Mouse (Mus musculus) right cerebral cortex, postnatal 14 days (tissue): Measurements from ENCODE around the gene Actl11.
A peak's percentile ranks its signal among the peaks of the same experiment; 100 is the strongest.

ENCODE experiments used
- DNase-seq: peaks from one replicate; pipeline ENCODE4 v3.0.0; 2022

Gene Actl11

DNA sequence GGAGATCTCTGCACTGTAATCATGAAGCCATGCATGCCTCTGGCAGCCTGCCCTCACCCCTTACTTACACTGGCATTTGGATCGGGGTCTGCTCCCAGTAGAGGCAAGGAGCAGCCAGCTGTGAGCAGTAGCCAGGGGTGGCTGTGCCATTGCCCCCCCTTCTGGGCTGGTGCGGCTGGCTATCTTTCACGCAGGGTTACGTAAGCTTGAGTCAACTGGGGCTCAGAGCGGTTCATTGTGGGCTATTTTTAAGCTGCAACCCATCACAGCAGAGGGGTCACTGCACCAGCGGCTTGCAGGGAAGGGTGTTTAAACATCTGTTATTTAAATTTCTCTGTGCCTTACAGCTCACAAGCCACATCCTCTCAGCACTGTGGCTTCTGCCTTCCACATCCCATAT is 4.3 kb upstream of the Actl11 start:
- DNase-seq = no peak

DNA sequence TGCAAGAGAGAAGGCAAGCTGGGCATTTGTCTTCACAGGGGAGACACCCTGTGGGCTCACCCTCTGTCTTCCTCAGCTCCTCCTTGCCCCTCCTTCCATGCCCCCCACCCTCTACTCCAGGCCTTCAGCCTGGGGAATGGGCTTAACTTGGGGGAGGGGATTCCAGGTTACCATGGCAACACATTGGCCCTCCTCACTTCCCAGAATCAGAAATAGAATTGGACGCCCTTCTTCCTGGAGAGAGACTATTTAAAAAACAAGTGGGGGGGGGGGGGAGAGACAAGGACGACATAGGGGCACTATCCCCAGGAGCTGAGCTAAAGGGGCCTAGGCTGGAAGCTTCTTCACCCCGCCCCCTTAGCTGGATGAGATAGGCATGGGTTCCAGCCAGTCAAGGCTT is 3.0 kb upstream of the Actl11 start:
- DNase-seq = no peak

- DNase-seq = no peak
Observed at GRCm38 (mm10) chr9:107926920-107927420, 1.3 kb upstream of the Actl11 start.

- no peak for DNase-seq
Observed at GRCm38 (mm10) chr9:107927749-107928148, 520 bp upstream of the Actl11 start.

DNA sequence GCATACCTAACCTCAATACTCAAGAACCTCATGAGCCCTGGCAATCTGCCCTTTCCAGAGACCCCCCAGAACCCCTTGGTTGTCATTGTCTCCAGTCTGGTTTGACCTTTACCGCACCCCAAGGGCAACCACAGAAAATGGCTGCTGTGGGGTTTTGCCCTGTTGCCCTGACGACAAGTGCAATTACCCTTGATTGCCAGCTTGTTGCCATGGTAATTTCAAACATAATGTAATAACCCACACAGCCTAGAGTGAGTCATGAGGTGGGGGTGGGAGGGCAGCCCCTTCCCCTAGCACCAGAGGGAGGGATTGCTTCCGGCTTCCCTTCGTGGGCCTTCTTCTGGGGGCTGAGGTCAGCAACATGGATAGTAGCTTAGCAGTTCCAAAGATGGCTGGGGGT is 4.0 kb downstream of the Actl11 start:
- DNase-seq = no peak

- peak; percentile 73 for DNase-seq
Observed at GRCm38 (mm10) chr9:107934146-107934545, 5.9 kb downstream of the Actl11 start.

DNA sequence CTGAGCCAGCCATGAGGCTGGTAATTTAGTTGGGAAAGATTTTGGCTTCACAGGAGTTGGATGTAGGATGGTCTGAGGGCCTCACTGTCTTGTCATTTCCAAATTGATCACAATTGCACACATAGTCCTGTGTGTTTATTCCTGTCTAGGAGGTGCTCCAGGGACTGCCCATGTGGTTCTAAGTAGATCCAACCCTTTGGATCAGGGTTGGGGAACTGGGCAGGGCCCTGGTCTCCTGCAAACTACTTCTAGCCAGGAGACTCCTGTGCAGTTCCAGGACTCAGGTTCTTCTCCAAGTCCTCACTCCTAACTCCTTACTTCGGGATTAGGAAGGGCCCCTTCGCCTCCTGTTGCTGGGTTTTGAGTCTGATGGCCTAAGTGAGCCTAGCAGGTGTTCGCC is 7.1 kb downstream of the Actl11 start, which contains the start of gene Camkv:
Gene Camkv (plus strand): TSS at position 301 of the 400 bp plus-strand sequence.
- DNase-seq = no peak

GRCm38 (mm10) chr9:107935790-107936214 is 7.5 kb downstream of the Actl11 start:
- DNase-seq = peak; percentile 62

GRCm38 (mm10) chr9:107936215-107936822 is 8.1 kb downstream of the Actl11 start:
- peak; percentile 78 for DNase-seq

DNA sequence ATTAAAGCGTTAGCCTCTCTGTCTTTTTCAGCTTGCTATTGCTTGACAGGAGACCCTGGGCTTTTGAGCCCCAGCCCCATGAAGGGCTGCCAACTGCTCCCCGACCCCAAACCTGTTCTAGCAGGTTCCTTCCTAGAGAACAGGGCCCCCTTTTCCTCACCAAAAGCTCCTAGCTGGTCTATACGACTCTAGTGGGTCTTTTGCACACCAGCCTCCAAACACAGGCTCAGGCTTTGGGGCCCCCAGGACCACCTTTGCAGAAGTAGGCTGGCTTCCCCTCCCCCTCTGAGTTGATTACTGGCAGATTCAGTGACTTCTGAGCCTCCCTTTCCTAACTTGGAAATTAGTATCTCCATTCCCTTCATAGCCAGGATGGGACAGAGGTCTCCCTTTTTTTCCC is 8.6 kb downstream of the Actl11 start:
- no peak for DNase-seq

- DNase-seq = no peak
Observed at GRCm38 (mm10) chr9:107947241-107948194, 19.2 kb downstream of the Actl11 start.

- DNase-seq = no peak
Observed at GRCm38 (mm10) chr9:107949184-107949921, 21.1 kb downstream of the Actl11 start.

DNA sequence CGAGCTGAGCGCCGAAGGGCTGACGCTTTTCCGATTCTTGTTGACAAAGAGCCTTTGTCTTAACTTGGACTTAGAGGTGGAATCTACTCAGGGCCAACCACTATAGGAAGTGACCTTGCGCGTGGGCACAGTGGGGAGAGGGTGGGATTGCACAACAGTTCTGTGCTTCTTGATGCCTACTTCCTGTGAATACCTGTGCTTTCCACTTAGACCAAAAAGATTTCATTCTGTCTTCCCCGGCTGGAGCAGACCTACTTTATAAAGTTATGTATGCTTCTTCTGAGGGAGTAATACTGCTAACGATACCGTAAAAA is 21.6 kb downstream of the Actl11 start, which contains the start of gene Traip:
Gene Traip (plus strand): TSS at position 215 of the 314 bp plus-strand sequence.
- no peak for DNase-seq

DNA sequence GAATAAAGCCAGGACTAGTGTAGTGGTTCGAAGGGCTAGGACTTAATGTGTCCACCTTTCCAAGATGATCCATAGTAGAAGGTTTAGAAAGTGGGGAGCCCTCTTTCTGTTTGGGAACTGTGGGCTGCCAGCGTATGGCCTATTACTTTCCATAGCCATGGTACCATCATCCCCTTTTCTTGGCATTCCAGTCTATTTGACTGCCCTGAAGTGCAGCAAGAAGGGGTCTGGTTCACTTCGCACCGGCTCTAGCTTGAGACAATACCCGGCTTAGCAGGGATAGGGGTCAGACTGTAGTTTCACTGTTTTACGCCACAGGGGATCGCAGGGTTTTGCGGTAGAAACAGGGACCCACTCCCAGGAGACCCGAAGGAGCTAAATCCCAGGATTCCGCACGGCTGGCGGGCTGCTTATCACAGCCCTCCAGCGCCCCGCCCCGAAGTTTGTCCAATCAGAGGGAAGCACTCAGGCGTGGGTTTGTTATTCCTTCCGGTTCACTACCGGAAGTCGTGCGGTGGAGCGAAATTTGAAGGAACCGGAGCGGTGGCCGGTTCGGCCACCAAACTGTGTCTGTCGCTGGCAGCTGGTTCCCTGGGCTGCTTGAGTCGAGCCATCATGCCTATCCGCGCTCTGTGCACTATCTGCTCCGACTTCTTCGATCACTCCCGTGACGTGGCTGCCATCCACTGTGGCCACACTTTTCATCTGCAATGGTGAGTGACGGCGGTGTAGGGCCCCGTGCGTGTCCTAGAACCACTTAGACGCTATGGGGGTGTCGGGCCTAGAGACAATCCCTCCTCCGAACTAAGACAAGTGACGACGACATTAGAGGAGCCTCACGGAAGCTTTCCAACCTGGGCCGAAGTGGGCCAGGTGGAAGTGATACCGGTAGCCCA is 22.4 kb downstream of the Actl11 start:
- peak; percentile 95 for DNase-seq

GRCm38 (mm10) chr9:107955613-107956289 is 27.5 kb downstream of the Actl11 start:
- no peak for DNase-seq

DNA sequence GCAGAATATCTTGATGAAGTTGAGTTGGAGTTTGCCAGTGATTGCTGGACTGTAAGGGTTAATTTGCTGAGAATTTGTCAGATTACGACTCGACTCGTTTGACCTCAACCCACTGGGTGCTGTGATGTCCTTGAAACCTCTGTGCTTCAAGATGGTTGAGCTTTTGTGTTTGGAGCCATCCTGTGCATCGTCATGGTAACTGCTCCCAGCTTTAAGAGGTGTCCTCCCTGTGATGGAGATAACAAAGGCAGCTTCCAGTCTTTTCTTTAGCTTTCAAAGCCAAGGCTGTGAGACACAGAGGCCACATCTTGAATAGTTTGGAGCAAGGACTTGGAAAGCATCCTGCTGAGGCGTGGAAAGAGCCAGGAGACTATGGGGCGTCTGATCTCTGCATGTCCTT is 28.9 kb downstream of the Actl11 start:
- DNase-seq = no peak

DNA sequence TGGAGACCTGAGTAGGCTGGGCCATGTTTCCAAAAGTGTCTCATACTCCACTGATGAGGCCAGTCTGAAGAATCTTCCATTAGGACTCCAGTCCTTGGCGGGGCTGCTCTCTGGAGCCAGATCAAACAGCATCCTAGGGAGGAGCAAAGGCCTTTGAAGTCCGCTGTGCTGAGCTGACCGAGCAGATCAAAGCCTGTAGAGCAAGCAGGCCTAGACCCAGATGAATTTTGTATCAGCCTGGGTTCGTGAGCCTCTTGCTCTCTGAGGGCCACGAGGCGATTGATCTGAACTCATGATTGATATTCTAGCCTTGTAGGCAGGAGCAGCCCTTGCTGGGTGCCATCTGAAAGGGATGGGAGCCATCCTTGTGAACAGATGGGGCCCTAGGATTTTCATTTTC is 31.6 kb downstream of the Actl11 start:
- DNase-seq = no peak

DNA sequence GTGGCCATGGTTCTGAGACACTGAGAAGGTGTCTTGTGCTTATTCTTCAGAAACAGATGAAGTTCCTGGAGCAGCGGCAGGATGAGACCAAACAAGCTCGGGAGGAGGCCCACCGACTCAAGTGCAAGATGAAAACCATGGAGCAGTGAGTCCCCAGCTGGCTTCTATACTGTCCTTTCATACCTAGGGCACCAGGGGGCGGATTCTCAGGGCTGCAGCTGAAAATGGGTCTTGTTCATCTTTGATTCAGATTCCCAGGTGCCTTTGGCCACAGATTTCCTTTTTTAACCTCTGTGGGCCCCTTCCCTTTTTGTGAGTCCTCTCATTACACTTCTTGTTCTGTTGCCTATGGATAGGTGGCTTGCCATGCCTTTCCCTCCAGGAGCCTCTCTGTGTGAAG is 32.7 kb downstream of the Actl11 start:
- no peak for DNase-seq

GRCm38 (mm10) chr9:107961351-107961762 is 33.1 kb downstream of the Actl11 start:
- DNase-seq = peak; percentile 75

DNA sequence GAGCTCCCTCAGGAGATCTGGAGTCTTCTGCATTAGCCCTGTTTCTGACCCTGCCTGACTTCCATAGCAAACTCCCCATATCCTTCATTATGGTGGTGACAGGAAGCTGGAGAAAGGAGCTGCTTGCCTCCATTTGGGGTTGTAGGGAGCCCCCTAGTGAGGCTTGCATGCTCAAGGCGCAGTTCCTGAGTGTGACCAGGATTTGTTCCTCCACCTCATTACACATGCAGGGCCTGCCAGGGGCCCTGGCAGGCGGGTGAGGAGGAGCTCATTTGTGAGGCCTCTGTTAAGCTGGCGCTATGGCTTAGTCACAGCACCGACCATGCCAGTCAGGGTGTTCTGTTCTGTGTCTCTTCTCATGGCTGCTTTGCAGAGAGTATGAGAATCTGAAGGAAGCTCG is 33.6 kb downstream of the Actl11 start:
- DNase-seq = peak; percentile 64

GRCm38 (mm10) chr9:107962916-107963315 is 34.6 kb downstream of the Actl11 start:
- no peak for DNase-seq

- peak; percentile 89 for DNase-seq
Observed at GRCm38 (mm10) chr9:107963700-107964099, 35.4 kb downstream of the Actl11 start.
